Mouse (Mus musculus) G1E (cell line): ENCODE data around the gene Gp5. TPM values are rescaled to one million over a fixed set of nuclear protein-coding genes. Genes with fewer than 3 reads are reported as not detected.

ENCODE experiments used
- ATAC-seq: 2 replicates; pipeline ENCODE4 v1.8.0; 2016; ENCODE audit warnings: mild to moderate bottlenecking; ENCODE audit not compliant: insufficient number of reproducible peaks, poor library complexity, low FRiP score, severe bottlenecking; ENCODE audit errors: extremely low read depth
- DNase-seq: peaks from one replicate; pipeline ENCODE4 v3.0.0; 2012; ENCODE audit warnings: low spot score
- H3K27me3 ChIP-seq: 2 replicates; pipeline ENCODE4 v1.6.1; 2012; ENCODE audit warnings: mild to moderate bottlenecking, low read length, inconsistent platforms; ENCODE audit not compliant: insufficient read depth
- H3K36me3 ChIP-seq: replicated peaks from 2 replicates; pipeline ENCODE3; 2012; ENCODE audit warnings: mild to moderate bottlenecking, inconsistent platforms
- H3K4me1 ChIP-seq: 2 replicates; pipeline ENCODE4 v1.6.1; 2012; ENCODE audit warnings: low read depth, low read length, inconsistent platforms, mixed read lengths; ENCODE audit not compliant: insufficient read depth
- H3K4me3 ChIP-seq: 2 replicates; pipeline ENCODE4 v1.5.1; 2012; ENCODE audit warnings: low read depth, mild to moderate bottlenecking, inconsistent platforms, low read length, moderate library complexity, mixed read lengths
- H3K9me3 ChIP-seq: replicated peaks from 2 replicates; pipeline ENCODE4 v1.6.1; 2012; ENCODE audit warnings: inconsistent platforms
- CTCF ChIP-seq: IDR thresholded peaks from 2 replicates; pipeline ENCODE4 v1.5.1; 2012; ENCODE audit warnings: low read depth, low read length, inconsistent platforms, mixed read lengths
- GATA1 ChIP-seq: IDR thresholded peaks from 2 replicates; pipeline ENCODE4 v1.6.1; 2012; ENCODE audit warnings: borderline replicate concordance, low read length, inconsistent platforms, mixed read lengths
- GATA2 ChIP-seq: IDR thresholded peaks from 2 replicates; pipeline ENCODE4 v1.6.1; 2012; ENCODE audit warnings: low read depth, low read length, inconsistent platforms, borderline replicate concordance
- POLR2AphosphoS5 ChIP-seq: IDR thresholded peaks from 2 replicates; pipeline ENCODE4 v1.6.1; 2012; ENCODE audit warnings: low read depth, low read length, inconsistent platforms; ENCODE audit not compliant: insufficient replicate concordance
- TAL1 ChIP-seq: conservative IDR thresholded peaks from 2 replicates; pipeline ENCODE4 v1.6.1; 2012; ENCODE audit warnings: low read depth, low read length, inconsistent platforms, mixed read lengths
- polyA plus RNA-seq: library from polyadenylated mRNA; stranded (reverse); fragments of >175 nt; gene quantifications from 2 replicates; pipeline ENCODE4 v1.2.3, GENCODE M21; 2012
- total RNA-seq, 2 experiments: library from RNA; stranded (forward) in 1 of 2; stranded (reverse) in 1 of 2; fragments of 200-1000 nt in 1 of 2; fragments of >200 nt in 1 of 2; fragmentation: Nextera tagmentation in 1 of 2; gene quantifications; 2 replicates each; pipeline ENCODE4 v1.2.3; 2014 to 2017

Gene Gp5
- total and polyA plus RNA-seq, 3 experiments = 2.6 to 32.3 (median 25.0) TPM

DNA sequence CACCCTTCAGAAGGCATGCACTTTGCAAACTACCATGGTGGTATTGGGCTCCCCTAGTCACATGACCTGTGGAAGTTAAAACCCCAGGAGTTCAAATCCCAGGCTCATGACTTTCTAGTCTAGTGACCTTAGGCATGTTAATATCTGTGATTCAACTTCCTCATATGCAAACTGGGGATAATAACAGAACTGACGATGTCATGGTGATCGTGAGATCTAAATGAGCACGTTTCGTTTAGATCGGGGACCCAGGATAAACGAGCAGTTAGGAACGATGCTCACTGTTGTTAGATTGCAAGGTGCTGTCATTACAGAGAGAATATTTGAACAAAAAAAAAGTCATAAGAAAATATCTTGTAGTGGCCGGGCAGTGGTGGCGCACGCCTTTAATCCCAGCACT lies 48.4 kb downstream of the Gp5 start:
- no peak for TF ChIP-seq POLR2AphosphoS5
- no peak for TF ChIP-seq GATA1
- no peak for TF ChIP-seq CTCF
- TF ChIP-seq GATA2 = no peak
- TF ChIP-seq TAL1 = no peak
- no peak for ATAC-seq
- H3K27me3 ChIP-seq = peaks cover 54% of the 10 kb centered on the region
- H3K4me3 ChIP-seq = no peak overlapping the region
- H3K9me3 ChIP-seq = no peaks in the 10 kb centered on the region
- peaks cover 9% of the 10 kb centered on the region for H3K4me1 ChIP-seq
- no peaks in the 10 kb centered on the region for H3K36me3 ChIP-seq
- no peak for DNase-seq

- H3K4me3 ChIP-seq = no peak overlapping the region
- H3K27me3 ChIP-seq = peaks cover 56% of the 10 kb centered on the region
- TF ChIP-seq CTCF (no peak), POLR2AphosphoS5 (no peak), GATA2 (no peak), GATA1 (no peak), TAL1 (no peak)
- no peaks in the 10 kb centered on the region for H3K9me3 ChIP-seq
- H3K36me3 ChIP-seq = no peaks in the 10 kb centered on the region
- DNase-seq (no peak), ATAC-seq (no peak)
- peaks cover 9% of the 10 kb centered on the region for H3K4me1 ChIP-seq
Measured at GRCm38 (mm10) chr16:30261341-30261740, 49.2 kb downstream of the Gp5 start.

DNA sequence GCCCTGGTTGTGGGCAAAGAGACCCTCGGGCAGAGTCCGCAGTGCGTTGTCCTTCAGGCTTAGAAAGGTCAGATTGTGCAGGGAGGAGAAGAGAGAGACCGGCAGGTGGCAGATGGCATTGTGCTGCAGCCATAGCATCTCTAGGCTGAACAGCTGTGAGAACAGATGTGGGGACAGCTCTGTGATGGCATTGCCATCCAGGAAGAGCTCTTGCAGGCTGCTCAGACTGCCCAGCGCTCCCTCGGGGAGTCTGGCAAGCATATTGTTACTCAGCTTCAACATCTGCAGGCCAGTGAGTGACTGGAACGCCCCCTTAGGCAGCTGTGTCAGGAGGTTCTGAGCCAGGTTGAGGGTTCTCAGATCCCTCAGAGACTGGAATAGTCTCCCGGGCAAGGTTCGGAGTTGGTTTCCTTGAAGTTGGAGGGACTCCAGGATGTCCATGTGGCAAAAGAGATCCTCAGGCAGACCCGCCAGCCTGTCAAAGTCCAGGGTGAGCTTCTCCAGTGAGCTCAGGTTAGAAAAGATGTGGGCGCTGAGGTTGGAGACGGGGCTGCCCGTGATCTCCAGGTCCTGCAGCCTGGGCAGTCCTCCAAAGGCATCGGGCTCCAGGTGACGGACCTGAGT lies 50.5 kb downstream of the Gp5 start:
- no peak for DNase-seq
- ATAC-seq = no peak
- TF ChIP-seq TAL1 = no peak
- TF ChIP-seq CTCF = no peak
- TF ChIP-seq GATA2 = no peak
- TF ChIP-seq GATA1 = no peak
- no peak for TF ChIP-seq POLR2AphosphoS5

DNA sequence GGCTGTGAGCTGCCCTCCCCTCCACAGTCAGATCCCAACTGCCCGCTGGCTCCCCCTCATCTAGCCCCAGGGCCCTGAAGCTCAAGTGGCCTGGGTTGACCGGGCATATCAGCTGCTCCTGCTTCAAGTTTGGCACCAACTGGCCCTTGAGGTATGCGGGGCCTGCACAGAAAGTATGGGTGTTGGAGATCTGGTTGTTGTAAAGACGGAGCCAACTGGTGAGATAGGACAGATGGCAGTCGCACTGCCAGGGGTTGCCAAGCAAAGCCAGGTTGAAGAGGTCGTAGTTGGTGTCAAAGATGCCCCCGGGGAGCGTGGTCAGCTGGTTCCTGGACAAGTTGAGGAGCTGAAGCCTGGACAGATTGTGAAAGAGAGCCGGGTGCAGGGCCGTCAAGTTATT lies 51.1 kb downstream of the Gp5 start:
- ATAC-seq (no peak), DNase-seq (no peak)
- Histone ChIP-seq H3K4me3 (no peak overlapping the region), H3K36me3 (no peaks in the 10 kb centered on the region), H3K4me1 (peaks cover 11% of the 10 kb centered on the region), H3K27me3 (peaks cover 52% of the 10 kb centered on the region), H3K9me3 (no peaks in the 10 kb centered on the region)
- TF ChIP-seq POLR2AphosphoS5 (no peak), TAL1 (no peak), CTCF (no peak), GATA2 (no peak), GATA1 (no peak)

More for the DNA sequence above, 50.5 kb downstream of the Gp5 start:
- H3K9me3 ChIP-seq = no peaks in the 10 kb centered on the region
- no peaks in the 10 kb centered on the region for H3K36me3 ChIP-seq
- peaks cover 11% of the 10 kb centered on the region for H3K4me1 ChIP-seq
- peaks cover 51% of the 10 kb centered on the region for H3K27me3 ChIP-seq
- no peak overlapping the region for H3K4me3 ChIP-seq

DNA sequence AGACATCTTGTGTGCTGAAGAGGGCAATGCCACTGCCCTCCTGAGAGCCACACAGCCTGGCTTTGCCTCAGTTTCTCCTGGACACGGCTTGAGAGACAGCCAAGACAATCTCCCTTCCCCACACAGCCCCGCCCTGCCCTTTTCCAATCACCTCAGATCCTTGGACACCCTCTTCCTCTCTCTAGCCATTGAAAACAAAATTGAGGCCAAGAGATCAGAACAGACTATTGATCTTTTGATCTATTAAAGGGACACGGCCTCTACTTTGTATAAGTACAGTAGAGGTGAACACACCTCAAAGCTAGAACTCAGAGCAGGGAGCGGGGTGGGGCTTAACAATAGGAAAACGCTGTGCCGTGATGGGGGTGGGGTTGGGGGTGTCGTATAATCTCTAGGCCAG lies 52.1 kb downstream of the Gp5 start:
- DNase-seq (no peak), ATAC-seq (no peak)
- H3K27me3 ChIP-seq = peaks cover 46% of the 10 kb centered on the region
- H3K9me3 ChIP-seq = no peaks in the 10 kb centered on the region
- H3K4me1 ChIP-seq = peaks cover 11% of the 10 kb centered on the region
- TF ChIP-seq GATA2 (no peak), CTCF (no peak), POLR2AphosphoS5 (no peak), GATA1 (no peak), TAL1 (no peak)
- no peak overlapping the region for H3K4me3 ChIP-seq
- H3K36me3 ChIP-seq = no peaks in the 10 kb centered on the region

DNA sequence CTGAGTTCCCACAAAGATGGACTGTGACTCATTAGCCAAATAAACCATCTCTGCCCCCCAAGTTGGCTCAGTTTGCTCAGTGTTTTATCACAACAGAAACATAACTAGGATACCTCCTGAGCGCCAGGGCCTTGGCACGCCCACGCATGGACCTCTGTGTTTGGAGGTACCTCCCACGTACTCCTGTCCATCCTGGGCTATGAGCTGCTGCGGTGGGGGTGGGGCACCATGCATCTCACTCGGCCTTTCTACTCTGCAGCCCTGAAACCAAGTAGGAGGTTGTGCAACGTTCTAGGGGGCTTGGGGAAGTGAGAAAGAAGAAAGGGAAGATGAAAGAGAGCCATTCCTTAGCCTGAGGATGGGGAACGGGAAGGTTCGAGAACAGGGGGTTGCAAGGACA lies 52.9 kb downstream of the Gp5 start:
- Histone ChIP-seq H3K36me3 (no peaks in the 10 kb centered on the region), H3K27me3 (peaks cover 44% of the 10 kb centered on the region), H3K4me3 (no peak overlapping the region), H3K9me3 (no peaks in the 10 kb centered on the region), H3K4me1 (peaks cover 12% of the 10 kb centered on the region)
- no peak for ATAC-seq
- no peak for TF ChIP-seq CTCF
- TF ChIP-seq GATA1 = no peak
- no peak for TF ChIP-seq POLR2AphosphoS5
- no peak for TF ChIP-seq GATA2
- no peak for TF ChIP-seq TAL1
- no peak for DNase-seq

Other genes with a start within 250 kb of the Gp5 start
- gene Hes1, start 246.4 kb downstream of the Gp5 start, total RNA-seq (2014; fragmentation: Nextera tagmentation) = 56.9 and 58.8 TPM in 2 replicates
- 80.3 and 80.7 TPM in 2 replicates for gene Hes1, start 246.4 kb downstream of the Gp5 start, total RNA-seq (2017)
- gene Hes1, start 246.4 kb downstream of the Gp5 start, polyA plus RNA-seq = 58.2 and 71.0 TPM in 2 replicates
- gene Cpn2, start 43.3 kb downstream of the Gp5 start, total RNA-seq (2014; fragmentation: Nextera tagmentation) = not detected in 2 replicates
- gene Cpn2, start 43.3 kb downstream of the Gp5 start, total RNA-seq (2017) = under 0.01 and 0.16 TPM in 2 replicates
- gene Cpn2, start 43.3 kb downstream of the Gp5 start, polyA plus RNA-seq = not detected in 2 replicates
- gene Lrrc15, start 27.5 kb downstream of the Gp5 start, total RNA-seq (2014; fragmentation: Nextera tagmentation) = not detected in 2 replicates
- 0.22 TPM in 1 of 2 replicates, not detected in the other for gene Lrrc15, start 27.5 kb downstream of the Gp5 start, total RNA-seq (2017)
- not detected in 2 replicates for gene Lrrc15, start 27.5 kb downstream of the Gp5 start, polyA plus RNA-seq
- gene Atp13a3, start 95.2 kb upstream of the Gp5 start, total RNA-seq (2014; fragmentation: Nextera tagmentation) = 202 and 209 TPM in 2 replicates
- 192 and 214 TPM in 2 replicates for gene Atp13a3, start 95.2 kb upstream of the Gp5 start, total RNA-seq (2017)
- gene Atp13a3, start 95.2 kb upstream of the Gp5 start, polyA plus RNA-seq = 132 and 176 TPM in 2 replicates
- 25.4 and 28.8 TPM in 2 replicates for gene Tmem44, start 240.1 kb upstream of the Gp5 start, total RNA-seq (2014; fragmentation: Nextera tagmentation)
- 69.5 and 72.7 TPM in 2 replicates for gene Tmem44, start 240.1 kb upstream of the Gp5 start, total RNA-seq (2017)
- gene Tmem44, start 240.1 kb upstream of the Gp5 start, polyA plus RNA-seq = 11.5 and 11.8 TPM in 2 replicates